Mouse (Mus musculus): Measurements from ENCODE around the gene Sox5.

Sox5 gene

DNA sequence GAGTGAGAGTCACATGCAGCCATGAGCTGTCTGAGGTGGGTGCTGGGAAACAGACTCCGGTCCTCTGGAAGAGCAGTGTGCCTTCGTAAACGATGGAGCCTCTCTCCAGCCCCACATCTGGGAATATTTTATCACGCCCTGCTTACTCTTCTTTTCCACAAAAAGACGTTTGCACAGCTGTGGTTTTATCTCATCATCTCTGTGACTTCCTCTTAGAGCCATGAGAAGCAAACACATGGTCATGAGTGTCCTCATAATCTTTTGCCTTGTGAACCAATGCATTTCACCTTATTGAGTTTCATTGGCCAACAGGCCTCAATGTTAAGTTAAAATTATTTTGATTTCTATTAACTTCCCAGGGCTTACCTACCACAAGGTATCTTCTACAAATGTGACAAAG lies 994.4 kb downstream of the Sox5 start:
- DNase-seq (ENCODE audit: low read depth, low spot score), result no peak

DNA sequence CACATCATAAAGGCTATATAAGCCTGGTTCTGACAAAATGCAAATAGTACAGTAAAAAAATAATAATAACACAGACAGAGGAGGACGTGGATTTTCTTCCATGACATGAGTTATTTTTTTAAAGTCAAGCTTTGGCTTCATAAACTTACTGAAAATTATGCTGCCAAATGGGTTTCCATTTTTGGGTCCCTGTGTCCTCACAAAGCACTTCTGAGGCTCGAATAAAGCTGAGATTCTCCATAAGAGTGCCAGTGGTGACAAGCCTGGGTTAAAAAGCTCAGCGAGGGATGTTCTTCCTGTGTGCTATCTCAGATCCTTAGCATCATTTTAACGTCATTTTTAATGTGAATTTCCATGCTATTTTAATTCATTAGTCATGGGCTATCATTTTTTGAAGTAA lies 996.1 kb downstream of the Sox5 start:
- DNase-seq (ENCODE audit: low read depth, low spot score), result no peak
